Mouse (Mus musculus) E14TG2a.4 (cell line): ENCODE data around the gene Ogdh.

ENCODE experiments used
- CTCF ChIP-seq: conservative IDR thresholded peaks from 2 replicates; pipeline ENCODE4 v1.5.1; 2014; ENCODE audit warnings: low read length
- NANOG ChIP-seq: IDR thresholded peaks from 2 replicates; pipeline ENCODE4 v1.6.1; 2014; ENCODE audit warnings: borderline replicate concordance, low read length, mixed read lengths
- POU5F1 ChIP-seq: IDR thresholded peaks from 2 replicates; pipeline ENCODE4 v1.6.1; 2014; ENCODE audit warnings: low read length, borderline replicate concordance

DNA sequence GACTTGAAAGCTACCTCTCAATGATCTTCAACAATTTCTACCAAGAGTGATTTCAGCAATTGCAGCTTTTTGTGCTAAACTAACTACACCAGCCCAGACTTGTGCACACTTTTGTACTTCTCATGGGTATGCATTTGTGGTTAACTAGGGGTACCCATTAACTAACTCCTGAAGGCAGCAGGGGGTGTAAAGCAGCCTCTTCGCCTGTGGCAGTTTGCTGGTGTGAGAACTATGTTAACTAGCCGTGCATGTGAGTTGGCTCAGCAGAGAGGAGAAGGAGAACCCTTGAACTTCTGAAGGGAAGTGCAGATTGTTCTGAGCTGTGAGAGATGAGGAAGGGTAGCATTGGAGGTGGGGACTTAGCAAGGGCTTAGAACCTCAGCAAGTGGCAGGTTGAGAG lies 11.4 kb downstream of the Ogdh start:
- no peak for TF ChIP-seq CTCF
- TF ChIP-seq POU5F1, result no peak
- TF ChIP-seq NANOG, result no peak
